Mouse (Mus musculus) right cerebral cortex, adult 2 months (tissue): ENCODE data around the gene Rprml.

Source experiments
- DNase-seq, 2 experiments: peaks; one replicate each; pipeline ENCODE4 v3.0.0; 2021 to 2022; ENCODE audit warnings: low spot score in 2 of 2

Gene Rprml

DNA sequence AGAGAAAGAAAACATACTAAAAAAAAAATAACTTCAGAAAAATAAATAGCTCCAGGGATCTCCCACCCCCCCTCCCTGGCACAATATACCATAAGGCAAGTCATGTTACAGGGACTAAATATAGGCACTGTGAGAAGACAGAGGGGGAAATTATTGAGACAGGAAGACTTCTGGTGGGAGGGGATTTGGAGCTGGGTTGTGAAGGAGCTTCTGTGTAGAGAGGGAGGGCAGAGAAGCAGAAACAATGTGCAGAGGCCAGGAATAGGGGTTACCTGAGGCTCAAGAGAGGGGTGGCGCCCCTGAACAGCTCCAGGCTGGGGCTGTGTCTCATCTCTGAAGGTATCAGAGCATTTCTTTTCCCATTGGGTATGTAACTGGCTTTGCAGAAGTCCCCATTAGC is 16.3 kb downstream of the Rprml start:
- no peak for DNase-seq

DNA sequence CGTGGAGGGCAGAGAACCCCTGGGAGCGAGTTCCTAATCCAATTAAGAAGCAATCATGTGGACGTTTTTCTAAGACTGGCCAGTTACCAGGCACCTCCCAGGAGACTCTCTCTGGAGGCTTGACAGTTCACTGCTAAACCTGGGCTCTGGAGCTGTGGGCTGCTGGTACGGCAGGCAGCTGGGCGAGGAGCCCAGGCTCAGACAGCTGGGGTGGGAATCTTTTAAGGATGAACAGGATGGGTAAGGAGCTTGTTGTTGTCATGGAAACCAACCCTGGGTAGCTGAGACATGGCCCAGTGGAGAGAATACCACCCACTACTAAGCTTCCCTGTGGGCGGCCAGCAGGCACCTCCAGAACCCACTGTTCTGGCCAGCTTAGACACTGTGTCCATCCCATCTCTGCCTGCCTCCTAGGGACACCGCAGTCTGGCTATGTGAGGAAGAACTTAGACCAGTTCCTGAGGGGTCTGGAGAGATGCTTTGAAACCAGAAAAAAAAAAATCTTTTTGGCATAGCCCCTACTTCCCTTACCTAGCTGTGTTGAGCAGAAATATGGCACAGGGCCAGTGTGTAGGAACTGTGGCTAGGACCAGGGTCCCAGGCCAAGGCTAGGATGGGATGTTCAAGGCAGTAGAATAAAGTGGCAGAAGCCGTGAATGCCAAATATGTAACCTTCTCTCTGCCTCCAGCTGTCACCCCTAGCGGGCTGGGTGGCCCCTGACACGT is 17.0 kb downstream of the Rprml start:
- peak; percentile 87 to 88 for DNase-seq

DNA sequence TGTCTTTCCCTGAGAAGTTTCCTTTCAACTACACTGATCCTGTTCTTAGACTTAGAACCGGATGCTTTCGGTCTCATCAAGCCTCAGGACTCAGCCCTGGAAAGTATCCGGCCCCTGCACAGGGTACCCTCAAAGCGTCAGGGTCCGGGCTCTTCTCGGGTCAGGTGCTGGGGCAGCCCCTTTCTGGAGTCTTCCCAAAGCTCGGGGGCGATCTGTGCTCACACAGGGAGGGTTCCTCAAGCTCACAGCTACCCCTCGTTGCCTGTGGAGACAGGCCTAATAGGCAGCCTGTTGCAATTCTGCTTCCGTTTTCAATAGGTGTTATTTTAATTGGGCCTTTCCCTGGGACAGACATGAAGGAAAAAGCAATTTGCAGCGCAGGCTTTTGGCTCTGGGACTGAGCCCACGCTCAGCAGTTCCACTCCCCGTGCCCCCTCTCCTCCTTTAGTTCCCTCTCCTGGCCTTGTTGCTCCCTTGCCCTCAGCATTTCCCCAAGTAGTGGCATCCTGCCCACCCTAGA is 17.6 kb downstream of the Rprml start:
- DNase-seq = no peak

DNA sequence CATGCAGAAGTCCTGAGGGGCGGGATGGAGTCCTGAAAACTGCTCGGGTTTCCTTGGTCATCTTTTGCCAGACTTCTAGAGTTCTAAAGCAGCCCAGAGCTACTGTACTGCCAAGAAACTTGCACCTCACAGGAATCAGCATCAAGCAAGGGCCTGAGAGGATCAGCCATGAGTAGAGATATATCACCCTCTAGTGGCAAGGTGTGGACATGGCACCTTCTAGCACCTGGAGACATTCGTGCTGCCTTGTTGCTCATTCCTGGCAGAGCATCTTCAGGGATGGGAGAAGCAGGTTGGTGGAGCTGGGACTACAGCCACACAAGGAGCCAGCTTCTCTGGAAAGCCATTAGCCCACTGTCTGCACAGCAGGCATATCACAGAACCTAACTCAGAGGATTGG is 26.2 kb downstream of the Rprml start:
- peak; percentile 87 to 88 for DNase-seq

DNA sequence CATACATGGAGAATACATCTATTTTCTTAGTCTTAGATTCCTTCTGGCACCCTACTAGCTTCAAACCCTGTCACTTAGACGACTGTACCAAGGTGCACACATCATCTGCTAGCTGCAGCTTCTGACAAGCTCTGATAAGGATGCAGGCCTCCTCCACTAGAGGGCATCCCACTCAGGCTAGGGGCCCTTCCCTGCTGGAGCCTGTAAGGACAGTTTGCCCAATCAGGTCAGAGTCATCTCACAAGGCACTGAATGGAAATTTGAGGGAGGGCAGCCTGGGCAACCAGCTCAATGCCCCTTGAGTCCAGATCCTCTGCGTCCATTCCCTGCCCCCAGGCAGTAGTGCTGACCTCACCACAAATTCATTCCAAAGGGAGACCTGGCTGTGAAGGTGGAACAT is 27.7 kb downstream of the Rprml start:
- peak in 1 of 2 experiments; percentile 67 for DNase-seq

DNA sequence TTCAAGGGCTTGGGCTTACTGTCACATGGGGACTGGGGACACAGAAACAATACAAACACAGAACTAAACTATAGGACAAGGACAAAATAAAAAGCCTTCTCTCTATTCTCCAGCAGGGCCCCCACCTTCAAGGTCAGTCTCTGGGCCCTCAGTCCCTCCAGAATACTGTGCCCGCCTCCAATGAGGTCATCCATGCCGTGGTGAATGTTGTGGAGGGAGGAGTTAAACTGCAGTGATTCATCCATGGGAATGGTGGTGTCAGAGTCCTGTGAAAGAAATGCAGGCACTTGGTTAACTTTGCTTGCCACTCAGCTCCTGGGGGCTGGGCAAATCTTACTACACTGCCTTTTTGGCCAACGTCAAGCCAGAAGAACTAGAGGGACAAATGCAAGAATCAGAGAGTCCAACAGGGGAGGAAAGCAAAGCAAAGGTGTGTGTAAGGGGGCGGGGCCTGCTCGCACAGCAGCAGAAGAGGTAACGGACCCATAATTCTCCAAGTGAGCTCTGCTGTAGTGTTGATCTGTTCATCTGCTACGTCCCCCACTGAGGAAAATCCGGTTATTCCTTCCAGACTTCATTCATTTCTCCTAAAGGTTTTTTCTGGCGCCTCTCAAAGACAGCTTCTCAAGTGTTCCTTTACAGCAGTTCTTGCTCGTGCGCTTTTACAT is 34.4 kb downstream of the Rprml start:
- DNase-seq = no peak

DNA sequence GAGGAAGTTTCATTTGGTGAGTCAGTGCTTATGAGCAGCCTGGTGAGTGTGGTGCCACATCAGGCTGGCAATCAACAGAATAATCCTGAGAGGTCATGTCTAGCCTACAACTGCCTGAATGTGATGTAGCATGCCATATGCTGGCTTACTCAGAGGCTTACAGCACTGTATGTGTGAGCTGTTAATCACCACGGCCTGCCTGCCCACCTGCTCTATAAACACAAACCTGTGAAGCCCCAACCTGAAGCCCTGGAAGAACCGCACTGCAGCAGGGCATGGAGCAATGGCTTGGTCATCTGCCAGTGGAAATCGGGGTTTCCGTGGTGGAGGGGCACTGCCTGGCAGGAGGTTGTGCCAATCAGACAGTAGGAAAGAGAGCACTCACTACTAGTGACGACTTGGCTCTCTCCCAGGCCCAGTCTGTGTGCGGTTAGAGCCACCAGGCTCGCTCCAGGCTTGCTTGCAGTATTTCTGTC is 35.9 kb downstream of the Rprml start:
- peak; percentile 61 to 70 for DNase-seq

DNA sequence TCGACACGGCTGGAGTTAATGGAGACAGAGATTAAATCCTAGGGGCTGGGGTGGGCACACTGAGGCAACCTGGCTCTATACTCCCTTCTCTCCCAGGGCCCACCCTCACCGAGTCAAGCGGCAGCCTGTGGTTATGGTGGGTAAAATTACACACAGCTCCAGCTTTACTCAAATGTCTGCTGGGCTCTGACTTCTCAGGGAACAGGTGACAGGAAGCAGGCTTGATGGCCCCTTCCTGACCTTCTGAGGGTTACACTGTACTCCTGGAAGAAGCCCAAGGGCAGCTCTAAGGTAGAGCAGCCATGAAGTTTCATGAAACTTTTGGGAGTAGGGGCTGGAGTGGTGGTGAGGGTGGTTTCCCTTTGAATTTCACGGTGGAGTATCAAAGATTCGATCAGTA is 37.3 kb downstream of the Rprml start:
- no peak for DNase-seq

DNA sequence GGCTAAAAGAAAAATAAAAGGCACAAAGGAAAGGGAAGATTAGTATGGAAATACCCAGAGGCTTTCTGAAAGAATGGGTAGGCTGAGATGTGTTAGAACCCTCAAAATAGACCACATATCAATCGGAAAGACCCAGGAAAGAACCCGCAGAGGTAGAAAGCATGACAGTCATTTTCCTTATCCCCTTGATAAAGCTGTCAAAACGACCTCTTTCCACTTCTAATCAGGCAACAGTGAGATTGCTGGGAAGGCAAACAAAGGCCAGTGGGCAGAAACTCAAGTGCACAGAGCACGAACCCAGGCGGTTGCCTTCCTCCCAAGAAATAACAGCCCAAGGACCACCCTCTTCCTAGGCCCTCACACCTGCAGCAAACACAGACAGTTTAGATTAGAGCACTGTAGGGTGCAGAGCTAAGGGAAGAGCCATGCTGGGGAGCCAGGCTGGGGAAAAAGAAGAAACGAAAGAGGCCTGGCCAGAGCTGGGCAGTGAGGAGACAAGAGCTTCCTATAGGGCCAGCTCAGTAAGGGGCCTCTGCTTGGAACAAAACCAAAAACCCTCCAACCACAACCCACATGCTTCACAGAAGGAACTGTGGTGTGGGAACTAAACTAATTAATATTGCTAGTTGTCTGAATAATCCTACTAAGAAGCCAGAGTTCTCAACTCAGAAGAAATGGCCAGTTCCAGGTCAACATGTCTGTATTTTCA is 39.1 kb downstream of the Rprml start:
- no peak for DNase-seq

DNA sequence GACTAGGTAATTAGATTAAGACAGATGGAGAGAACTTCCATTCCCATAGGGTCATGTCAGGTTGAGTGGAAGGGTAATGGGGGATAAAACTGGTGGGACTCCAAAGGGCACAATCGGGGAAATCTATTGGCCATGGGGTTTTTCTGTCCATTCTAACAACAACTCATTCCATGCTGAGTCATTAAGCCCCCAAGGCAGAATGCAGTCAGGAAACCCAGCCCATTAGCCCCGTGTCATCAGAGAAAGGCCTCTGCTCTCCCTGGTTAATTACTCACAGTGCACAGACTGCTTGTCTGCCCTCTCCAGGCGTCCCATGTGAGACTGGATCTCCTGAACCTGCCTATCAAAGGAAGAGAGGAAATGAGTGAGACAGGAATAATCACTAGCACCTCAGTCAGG is 39.6 kb downstream of the Rprml start:
- no peak for DNase-seq

DNA sequence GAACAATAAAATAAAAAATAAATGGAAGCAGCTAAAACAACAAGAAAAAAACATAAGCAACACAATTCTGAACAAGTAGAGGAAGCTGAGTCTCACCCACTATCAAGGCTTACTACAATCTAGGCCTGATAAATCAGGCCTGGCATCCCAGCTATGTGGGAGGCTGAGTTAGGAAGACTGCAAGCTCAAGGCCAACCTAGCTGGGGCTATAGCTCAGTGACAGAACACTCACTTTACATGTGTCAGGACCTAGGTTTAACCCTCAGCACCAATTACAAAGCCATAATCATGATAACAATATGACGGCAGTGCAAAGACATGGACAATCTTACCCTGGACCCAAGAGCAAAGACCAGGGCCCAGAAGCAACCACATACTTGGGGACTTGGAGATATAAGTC is 41.7 kb downstream of the Rprml start:
- no peak for DNase-seq

DNA sequence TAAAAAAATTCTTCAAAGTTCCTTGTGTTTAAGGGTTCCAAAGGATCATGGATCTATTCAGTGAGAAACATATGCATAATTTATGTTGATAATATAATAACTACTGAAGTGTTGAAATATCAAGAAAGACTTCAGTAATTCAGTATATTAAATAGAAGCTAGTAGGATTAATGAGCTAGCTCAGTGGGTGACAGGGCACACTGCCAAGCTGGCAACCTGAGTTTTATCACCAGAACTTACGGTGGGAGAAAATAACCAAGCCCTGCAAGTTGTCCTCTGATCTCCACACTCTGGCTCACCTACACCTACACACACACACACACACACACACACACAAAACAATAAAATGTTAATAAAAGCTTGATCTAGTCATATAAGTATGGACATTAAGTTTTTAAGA is 43.9 kb downstream of the Rprml start:
- no peak for DNase-seq

DNA sequence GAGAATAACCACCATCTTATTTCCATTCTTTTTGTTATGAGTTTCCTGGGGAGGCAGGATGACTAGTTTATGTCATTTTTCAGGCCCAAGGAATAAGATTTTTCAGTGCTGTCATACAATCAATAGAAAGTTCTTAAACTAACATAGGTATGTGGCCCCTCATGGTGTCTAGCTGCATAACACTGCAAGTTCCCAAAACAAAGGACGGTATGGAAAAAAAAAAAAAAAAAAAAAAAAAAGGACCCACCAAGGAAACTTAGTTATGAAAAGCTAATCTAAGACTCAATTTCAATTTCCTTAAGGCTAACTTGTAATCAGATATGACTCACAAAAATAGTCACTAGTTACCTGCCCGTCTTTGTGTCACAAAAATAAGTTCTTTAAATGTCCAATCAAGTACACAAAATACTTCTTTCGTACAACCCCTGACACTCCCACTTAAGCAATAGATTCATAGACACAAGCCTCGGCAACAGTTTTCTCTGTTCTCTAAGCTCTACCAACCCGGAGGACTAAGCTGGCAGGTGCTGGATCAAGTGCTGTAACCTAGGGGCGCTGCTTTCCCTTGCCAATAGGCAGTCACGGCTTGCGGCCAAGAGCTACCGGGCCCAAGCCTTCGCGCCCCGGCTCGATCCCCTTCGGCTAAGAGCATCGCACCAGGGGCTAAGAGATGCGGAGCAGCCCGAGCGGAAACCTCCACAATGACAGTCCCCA is 47.6 kb downstream of the Rprml start:
- no peak for DNase-seq

DNA sequence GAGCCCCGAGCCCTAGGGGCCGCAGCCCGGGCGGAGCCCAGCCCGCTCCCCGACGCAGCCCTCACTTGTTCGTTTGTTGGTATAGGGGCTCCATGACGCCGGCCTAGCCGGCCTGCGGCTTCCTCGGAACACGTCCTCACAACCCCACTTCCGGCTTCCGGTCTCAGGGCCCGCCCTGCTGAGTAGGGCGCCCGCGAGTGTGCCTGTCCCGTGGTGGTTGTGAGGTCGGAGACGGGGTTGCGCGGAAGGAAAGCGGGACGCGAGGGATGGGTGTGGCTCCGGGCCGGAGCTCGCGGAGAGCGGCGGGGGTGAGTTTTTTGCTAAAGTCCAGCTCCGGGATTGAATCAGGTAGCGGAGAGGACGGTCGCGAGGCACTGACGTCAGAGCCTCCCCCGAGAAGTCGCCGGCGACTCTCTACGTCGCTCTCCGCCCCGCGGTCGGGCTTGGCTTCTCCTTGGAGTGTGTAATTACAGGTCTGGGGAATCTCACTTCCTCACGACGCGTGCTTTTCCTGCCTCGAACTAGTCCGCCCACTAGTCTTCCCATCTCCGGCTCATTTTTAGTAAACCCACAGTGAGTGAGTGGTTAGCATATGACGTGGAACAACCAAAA is 48.3 kb downstream of the Rprml start, which contains the start of gene Gosr2:
TSS of gene Gosr2 (minus strand) at position 334 of the 612 bp plus-strand sequence.
- peak; percentile 87 to 96 for DNase-seq

DNA sequence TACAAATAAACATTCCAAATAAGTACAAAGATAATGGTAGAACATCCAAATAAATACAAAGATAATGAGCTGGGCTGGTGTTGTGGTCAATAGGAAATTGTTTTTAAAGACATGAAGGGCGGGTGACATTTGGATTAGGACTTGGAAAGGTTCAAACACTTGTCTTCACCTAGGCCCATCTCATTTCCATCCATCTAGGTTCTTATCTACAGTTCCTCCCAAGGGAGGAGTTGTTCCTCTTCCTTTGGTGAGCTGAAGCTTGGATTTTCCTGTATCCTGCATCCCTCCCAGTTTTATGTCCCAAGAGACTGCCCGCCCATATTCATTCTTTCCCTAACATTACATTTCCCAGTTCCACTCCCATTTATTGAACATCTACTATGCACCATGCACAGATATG is 48.9 kb downstream of the Rprml start:
- DNase-seq = no peak
